Mouse (Mus musculus) kidney, postnatal 0 days (tissue): ENCODE results near the gene Ier5l. TPM values are rescaled to one million over a fixed set of nuclear protein-coding genes. Genes with fewer than 3 reads are reported as not detected.
A peak's percentile ranks its signal among the peaks of the same experiment; 100 is the strongest.

ENCODE experiments used
- ATAC-seq: fragments of 200-750 bp; cut with Nextera tagmentation; replicated peaks from 2 replicates; pipeline ENCODE4 v1.8.0; 2017; ENCODE audit warnings: low read depth, moderate number of reproducible peaks, moderate TSS enrichment, moderate library complexity; ENCODE audit not compliant: low FRiP score
- DNase-seq: peaks from one replicate; pipeline ENCODE4 v3.0.0-alpha.2; 2016; ENCODE audit warnings: low spot score
- H3K27ac ChIP-seq: fragments of 300-500 bp; sonication (generic); 2 replicates; pipeline ENCODE4 v1.5.1; 2014; ENCODE audit warnings: mild to moderate bottlenecking
- H3K27me3 ChIP-seq: fragments of 300-500 bp; sonication (generic); 2 replicates; pipeline ENCODE4 v1.6.1; 2014; ENCODE audit warnings: low read length, mixed read lengths; ENCODE audit not compliant: insufficient read depth
- H3K36me3 ChIP-seq: fragments of 300-500 bp; sonication (generic); 2 replicates; pipeline ENCODE4 v1.6.1; 2014; ENCODE audit warnings: low read length, mixed read lengths; ENCODE audit not compliant: insufficient read depth
- H3K4me1 ChIP-seq: fragments of 300-500 bp; sonication (generic); replicated peaks from 2 replicates; pipeline ENCODE4 v1.6.1; 2014; ENCODE audit warnings: antibody characterized with exemption, low read length, mixed read lengths; ENCODE audit not compliant: insufficient read depth
- H3K4me2 ChIP-seq: fragments of 300-500 bp; sonication (generic); 2 replicates; pipeline ENCODE4 v1.6.1; 2014; ENCODE audit warnings: mild to moderate bottlenecking, low read length, moderate library complexity, mixed read lengths
- H3K4me3 ChIP-seq: fragments of 300-500 bp; sonication (generic); replicated peaks from 2 replicates; pipeline ENCODE4 v1.5.1; 2014; ENCODE audit warnings: low read depth, low read length
- H3K9ac ChIP-seq: fragments of 300-500 bp; sonication (generic); 2 replicates; pipeline ENCODE4 v1.6.1; 2014; ENCODE audit warnings: low read depth, low read length
- H3K9me3 ChIP-seq: fragments of 300-500 bp; sonication (generic); replicated peaks from 2 replicates; pipeline ENCODE4 v1.6.1; 2016; ENCODE audit warnings: low read length, inconsistent platforms, mixed read lengths
- CTCF ChIP-seq: IDR thresholded peaks from 2 replicates; pipeline ENCODE4 v1.5.1; 2016; ENCODE audit warnings: antibody characterized with exemption, low read depth, mild to moderate bottlenecking, moderate library complexity
- WGBS: fragments of 180-500 bp; shearing (Covaris S2); extraction: QIAGEN DNeasy Blood & Tissue Kit; methylation state at CpG from one replicate; pipeline ENCODE4 v1.1.7; 2014; 5-methylcytosine and 5-hydroxymethylcytosine counted together
- polyA plus RNA-seq: library from polyadenylated mRNA; unstranded; fragments of >200 nt; fragmentation: Nextera tagmentation; extraction: Ambion mirVana; gene quantifications from 2 replicates; pipeline ENCODE4 v1.2.1, GENCODE M21; 2015

Gene Ier5l
- 3.5 and 8.1 TPM in 2 replicates for polyA plus RNA-seq

- WGBS: 0% methylated on average over 37 of the region's 37 CpGs
- peak; percentile 89 for ATAC-seq
- Histone ChIP-seq H3K4me2 (peak within 1 kb of the TSS; percentile 98), H3K9ac (peak within 1 kb of the TSS; percentile 94), H3K27me3 (no peaks in the 10 kb centered on the region), H3K4me3 (peak within 1 kb of the TSS; percentile 89), H3K36me3 (no peaks in the 10 kb centered on the region), H3K9me3 (no peaks in the 10 kb centered on the region), H3K27ac (peak within 1 kb of the TSS; percentile 99), H3K4me1 (peaks cover 5% of the 10 kb centered on the region)
- peak; percentile 99 for DNase-seq
- peak; percentile 20; the same call in 1 of the 2 replicates for TF ChIP-seq CTCF
Measured at GRCm38 (mm10) chr2:30474039-30474438, at the start of gene Ier5l. Gene Ier5l, minus strand, starts transcription at chr2:30474219.

- WGBS: 69% methylated on average over 6 of the region's 8 CpGs
- Histone ChIP-seq H3K9ac (no peak overlapping the region), H3K4me3 (no peak overlapping the region), H3K36me3 (no peaks in the 10 kb centered on the region), H3K9me3 (no peaks in the 10 kb centered on the region), H3K4me1 (peaks cover 8% of the 10 kb centered on the region; the same call in 1 of the 2 replicates), H3K27ac (no peak overlapping the region), H3K4me2 (no peak overlapping the region), H3K27me3 (no peaks in the 10 kb centered on the region)
- peak; percentile 30 for DNase-seq
- TF ChIP-seq CTCF: no peak
- 0 out of 2 replicates have a peak, but pooled peaks have one; percentile 47 for ATAC-seq
Measured at GRCm38 (mm10) chr2:30523727-30524126, 49.7 kb upstream of the Ier5l start.

GRCm38 (mm10) chr2:30510711-30511380 lies 36.8 kb upstream of the Ier5l start:
- ATAC-seq (no peak), DNase-seq (no peak)
- no peak for TF ChIP-seq CTCF
- no peaks in the 10 kb centered on the region for H3K9me3 ChIP-seq
- H3K27me3 ChIP-seq: no peaks in the 10 kb centered on the region
- H3K4me2 ChIP-seq: no peak overlapping the region
- no peak overlapping the region for H3K4me3 ChIP-seq
- H3K36me3 ChIP-seq: no peaks in the 10 kb centered on the region
- H3K4me1 ChIP-seq: no peaks in the 10 kb centered on the region
- no peak overlapping the region for H3K9ac ChIP-seq
- 70% methylated on average over 16 of the region's 16 CpGs for WGBS
- H3K27ac ChIP-seq: no peak overlapping the region

GRCm38 (mm10) chr2:30507138-30507727 lies 33.2 kb upstream of the Ier5l start:
- H3K9ac ChIP-seq: no peak overlapping the region
- DNase-seq (no peak), ATAC-seq (no peak; the same call in 1 of the 2 replicates)
- TF ChIP-seq CTCF: no peak
- no peaks in the 10 kb centered on the region for H3K9me3 ChIP-seq
- 49% methylated on average over 11 of the region's 11 CpGs for WGBS
- H3K4me3 ChIP-seq: no peak overlapping the region
- H3K27ac ChIP-seq: no peak overlapping the region
- H3K27me3 ChIP-seq: no peaks in the 10 kb centered on the region
- H3K4me2 ChIP-seq: no peak overlapping the region
- no peaks in the 10 kb centered on the region for H3K36me3 ChIP-seq
- peaks cover 5% of the 10 kb centered on the region; the same call in 1 of the 2 replicates for H3K4me1 ChIP-seq

- Histone ChIP-seq H3K27me3 (no peaks in the 10 kb centered on the region), H3K27ac (peak overlapping the region; percentile 31; the same call in 1 of the 2 replicates), H3K4me1 (peaks cover 5% of the 10 kb centered on the region; the same call in 1 of the 2 replicates), H3K9me3 (no peaks in the 10 kb centered on the region), H3K4me3 (no peak overlapping the region), H3K9ac (no peak overlapping the region), H3K4me2 (peak overlapping the region; percentile 21; the same call in 1 of the 2 replicates), H3K36me3 (no peaks in the 10 kb centered on the region)
- 24% methylated on average over 23 of the region's 23 CpGs for WGBS
- ATAC-seq: no peak; the same call in 1 of the 2 replicates
- peak; percentile 90 for DNase-seq
- TF ChIP-seq CTCF: no peak
Measured at GRCm38 (mm10) chr2:30503677-30504621, 29.9 kb upstream of the Ier5l start.

- DNase-seq (no peak), ATAC-seq (no peak)
- Histone ChIP-seq H3K36me3 (no peaks in the 10 kb centered on the region), H3K4me3 (no peak overlapping the region), H3K9me3 (no peaks in the 10 kb centered on the region), H3K9ac (no peak overlapping the region), H3K4me1 (peaks cover 5% of the 10 kb centered on the region; the same call in 1 of the 2 replicates), H3K27me3 (no peaks in the 10 kb centered on the region), H3K4me2 (no peak overlapping the region), H3K27ac (no peak overlapping the region)
- no peak for TF ChIP-seq CTCF
- WGBS: 47% methylated on average over 7 of the region's 7 CpGs
Measured at GRCm38 (mm10) chr2:30501701-30502100, 27.7 kb upstream of the Ier5l start.
